In genomic region chr14:54579638-54580037, GRCm38 (mm10) we compare ENCODE assay signal across 31 mouse cellular contexts. TPM values are rescaled to one million over a fixed set of nuclear protein-coding genes. Genes with fewer than 3 reads are reported as not detected.
DNase-seq lines count a peak whose midpoint lies in the region; ATAC-seq and TF ChIP-seq lines count a peak whose summit lies in the region.
"Had no signal": no experiment of that assay in that cellular context is flagged by ENCODE, and none has a peak within 500 bp of the region (broad histone marks: within the 10 kb centered on the region; RNA-seq: fewer than 3 reads in every experiment).

No protein-coding gene starts in this region.

- ATAC-seq in common myeloid progenitor, adult 5-6 weeks (replicated peaks; ENCODE audit: low read depth, poor library complexity, severe bottlenecking): peak; percentile 43; the same call in 1 of the 2 replicates
- ATAC-seq in liver, embryonic 13.5 days (ENCODE audit: low read depth): no peak
- ATAC-seq: hindbrain, embryonic 16.5 days had no signal

- H3K36me3 ChIP-seq in ES-Bruce4 (ENCODE audit: control insufficient read depth, insufficient read depth, low read length, poor library complexity, severe bottlenecking): peaks cover 15% of the 10 kb centered on the region
- peaks cover 6% of the 10 kb centered on the region; the same call in 1 of the 2 replicates for H3K36me3 ChIP-seq in liver, embryonic 13.5 days

- TF ChIP-seq POLR2A in ES-Bruce4 (IDR thresholded peaks at IDR 0.05; ENCODE audit: insufficient read depth, low read length): no peak

- peak; percentile 96 for DNase-seq in heart, adult 11 months
- no peak for DNase-seq in heart, adult 8-10 months (ENCODE audit: low spot score)
- no peak for DNase-seq in liver, embryonic 13.5 days
- DNase-seq in embryo, embryonic 11 days: no peak
- no peak for DNase-seq in spleen, postnatal 36 days (ENCODE audit: low spot score in 2 of 2)
- no peak for DNase-seq in cerebellum, postnatal 25 days
- DNase-seq: adrenal gland, postnatal 14 days; cerebellum, adult 11-12 months; cerebellum, postnatal 10 days; gastrocnemius, postnatal 25 days; kidney, postnatal 36 days; lung, postnatal 14 days; thymus, postnatal 4 days had no signal

- H3K4me1 ChIP-seq in ES-Bruce4 (ENCODE audit: control insufficient read depth, insufficient read depth, low read length): peaks cover 2% of the 10 kb centered on the region
- peaks cover 57% of the 10 kb centered on the region for H3K4me1 ChIP-seq in liver, embryonic 13.5 days (replicated peaks)

- no peaks in the 10 kb centered on the region for H3K9me3 ChIP-seq in ES-Bruce4 (replicated peaks; ENCODE audit: control insufficient read depth, insufficient read depth, low read length, poor library complexity, severe bottlenecking)
- H3K9me3 ChIP-seq in liver, embryonic 13.5 days (replicated peaks): no peaks in the 10 kb centered on the region
- H3K9me3 ChIP-seq: embryonic facial prominence, embryonic 12.5 days; heart, embryonic 13.5 days; limb, embryonic 13.5 days; megakaryocyte, embryonic 14.5 days; midbrain, embryonic 12.5 days; neural tube, embryonic 13.5 days had no signal

- WGBS in liver, embryonic 13.5 days (ENCODE audit: insufficient replicate concordance): 39% methylated on average over 7 of the region's 7 CpGs

- no peak overlapping the region for H3K4me2 ChIP-seq in liver, embryonic 13.5 days
- H3K4me2 ChIP-seq: embryonic facial prominence, embryonic 12.5 days; heart, embryonic 13.5 days; limb, embryonic 13.5 days; midbrain, embryonic 12.5 days; neural tube, embryonic 13.5 days had no signal

- H3K27me3 ChIP-seq in ES-Bruce4 (ENCODE audit: control insufficient read depth, insufficient read depth, low read length, poor library complexity, severe bottlenecking): no peaks in the 10 kb centered on the region
- peaks cover 51% of the 10 kb centered on the region for H3K27me3 ChIP-seq in liver, embryonic 13.5 days
- H3K27me3 ChIP-seq: embryonic facial prominence, embryonic 12.5 days; heart, embryonic 13.5 days; limb, embryonic 13.5 days had no signal

- H3K27ac ChIP-seq in ES-Bruce4 (ENCODE audit: insufficient read depth, low read length): peak overlapping the region; percentile 63
- peak overlapping the region; percentile 35 for H3K27ac ChIP-seq in liver, embryonic 13.5 days
- H3K27ac ChIP-seq: embryonic facial prominence, embryonic 12.5 days; heart, adult 2 months; heart, embryonic 13.5 days; layer of hippocampus, adult 2 months; limb, embryonic 13.5 days; midbrain, embryonic 12.5 days; neural tube, embryonic 13.5 days had no signal

- no peak for TF ChIP-seq CTCF in ES-Bruce4 (IDR thresholded peaks at IDR 0.05; ENCODE audit: low read depth, low read length)

- H3K9ac ChIP-seq in ES-Bruce4 (ENCODE audit: low read depth, poor library complexity, severe bottlenecking): no peak overlapping the region
- no peak overlapping the region for H3K9ac ChIP-seq in liver, embryonic 13.5 days
- H3K9ac ChIP-seq: embryonic facial prominence, embryonic 12.5 days; heart, embryonic 13.5 days; limb, embryonic 13.5 days; midbrain, embryonic 12.5 days; neural tube, embryonic 13.5 days had no signal

- TF ChIP-seq EP300 in ES-Bruce4 (IDR thresholded peaks at IDR 0.05; ENCODE audit: insufficient read depth, low read depth, low read length): peak; percentile 64; the same call in 1 of the 2 replicates

- no peak overlapping the region for H3K4me3 ChIP-seq in ES-Bruce4 (ENCODE audit: low read depth, low read length)
- no peak overlapping the region for H3K4me3 ChIP-seq in liver, embryonic 13.5 days (replicated peaks)
- H3K4me3 ChIP-seq: embryonic facial prominence, embryonic 12.5 days; heart, adult 2 months; heart, embryonic 13.5 days; layer of hippocampus, adult 2 months; limb, embryonic 13.5 days; megakaryocyte, embryonic 14.5 days; midbrain, embryonic 12.5 days; neural tube, embryonic 13.5 days had no signal

RNA-seq across cellular contexts. Expression of gene Ajuba, which starts 2.3 kb away (rescaled TPM):
- total RNA-seq in heart, adult 8-10 months (2022): 1 to 10 TPM; 4.6 to 5.2 (median 4.7) TPM
- 112 TPM in 2 replicates for polyA plus RNA-seq in ES-Bruce4 (2011; ENCODE audit: insufficient read depth, insufficient read length, low read depth, missing spikeins)
- 1.3 and 1.9 TPM in 2 replicates for total RNA-seq in common myeloid progenitor, adult 5-6 weeks (2017)
- polyA plus RNA-seq in liver, embryonic 13.5 days (2015; fragmentation: Nextera tagmentation; extraction: Ambion mirVana): 3.9 and 4.4 TPM in 2 replicates
- total RNA-seq: G1E had no signal
- polyA plus RNA-seq: G1E had no signal

RNA-seq across cellular contexts. Expression of gene Haus4, which starts 25.2 kb away (rescaled TPM):
- total RNA-seq in heart, adult 8-10 months (2022): 1 to 10 TPM; 3.5 to 6.1 (median 4.1) TPM
- 68.6 and 72.3 TPM in 2 replicates for polyA plus RNA-seq in ES-Bruce4 (2011; ENCODE audit: insufficient read depth, insufficient read length, low read depth, missing spikeins)
- total RNA-seq in common myeloid progenitor, adult 5-6 weeks (2017): 74.5 and 85.9 TPM in 2 replicates
- 45.6 and 47.5 TPM in 2 replicates for polyA plus RNA-seq in liver, embryonic 13.5 days (2015; fragmentation: Nextera tagmentation; extraction: Ambion mirVana)

RNA-seq across cellular contexts. Expression of gene 4931414P19Rik, which starts 26.2 kb away (rescaled TPM):
- total RNA-seq in heart, adult 8-10 months (2022): 1 to 10 TPM; 2.7 to 5.8 (median 4.7) TPM
- 8.4 and 9.2 TPM in 2 replicates for polyA plus RNA-seq in ES-Bruce4 (2011; ENCODE audit: insufficient read depth, insufficient read length, low read depth, missing spikeins)
- total RNA-seq in common myeloid progenitor, adult 5-6 weeks (2017): 5.3 TPM in 2 replicates
- polyA plus RNA-seq in liver, embryonic 13.5 days (2015; fragmentation: Nextera tagmentation; extraction: Ambion mirVana): 2.7 and 3.0 TPM in 2 replicates

RNA-seq across cellular contexts. Expression of gene Psmb5, which starts 38.2 kb away (rescaled TPM):
- 100 to 1,000 TPM; 177 to 185 (median 182) TPM for total RNA-seq in heart, adult 8-10 months (2022)
- polyA plus RNA-seq in ES-Bruce4 (2011; ENCODE audit: insufficient read depth, insufficient read length, low read depth, missing spikeins): 206 and 225 TPM in 2 replicates
- 56.3 and 58.6 TPM in 2 replicates for total RNA-seq in common myeloid progenitor, adult 5-6 weeks (2017)
- polyA plus RNA-seq in liver, embryonic 13.5 days (2015; fragmentation: Nextera tagmentation; extraction: Ambion mirVana): 262 and 266 TPM in 2 replicates

RNA-seq across cellular contexts. Expression of gene Psmb11, which starts 41.6 kb away (rescaled TPM):
- total RNA-seq in heart, adult 8-10 months (2022): not detected
- 0.21 and 0.64 TPM in 2 replicates for polyA plus RNA-seq in ES-Bruce4 (2011; ENCODE audit: insufficient read depth, insufficient read length, low read depth, missing spikeins)
- not detected in 2 replicates for total RNA-seq in common myeloid progenitor, adult 5-6 weeks (2017)
- polyA plus RNA-seq in liver, embryonic 13.5 days (2015; fragmentation: Nextera tagmentation; extraction: Ambion mirVana): not detected in 2 replicates
- total RNA-seq: adrenal gland, postnatal 14 days; gastrocnemius, postnatal 25 days; heart, adult 2 months; heart, postnatal 25 days had no signal
- polyA plus RNA-seq: forebrain, embryonic 11.5 days; G1E; heart, adult 2 months; hindbrain, embryonic 11.5 days; intestine, embryonic 14.5 days; kidney, adult 2 months; liver, embryonic 16.5 days; midbrain, embryonic 12.5 days had no signal

Comparison
In these comparisons a context has a peak if more than half of its experiments do, and no peak if none do; other contexts are left out.
1. RNA of gene Haus4, which starts 25.2 kb away (total RNA-seq): 74.5 to 85.9 TPM in common myeloid progenitor, adult 5-6 weeks; 3.5 to 6.1 TPM in heart, adult 8-10 months; every median in the first group is over 10 times any median in the second.